Mouse (Mus musculus): Measurements from ENCODE around the gene Eml2. TPM values are rescaled to one million over a fixed set of nuclear protein-coding genes. Genes with fewer than 3 reads are reported as not detected.

Eml2 gene
- polyA plus RNA-seq, 1 experiment from 2014 or later: 8.2 TPM

- H3K36me3 ChIP-seq: no peaks in the 10 kb centered on the region
- H3K9ac ChIP-seq: no peak overlapping the region
- no peak overlapping the region for H3K27ac ChIP-seq (replicated peaks)
- H3K4me1 ChIP-seq (replicated peaks): peaks cover 10% of the 10 kb centered on the region
- 92% methylated on average over 14 of the region's 14 CpGs for WGBS
- ATAC-seq (ENCODE audit: low FRiP score, low read depth): no peak
- no peaks in the 10 kb centered on the region for H3K27me3 ChIP-seq
- no peak overlapping the region for H3K4me2 ChIP-seq
- H3K9me3 ChIP-seq: no peaks in the 10 kb centered on the region
- H3K4me3 ChIP-seq: no peak overlapping the region
Observed at GRCm38 (mm10) chr7:19222875-19223274, 46.7 kb downstream of the Eml2 start.

- H3K9ac ChIP-seq: no peak overlapping the region
- H3K4me1 ChIP-seq (replicated peaks): peaks cover 20% of the 10 kb centered on the region
- no peak overlapping the region for H3K4me2 ChIP-seq
Observed at GRCm38 (mm10) chr7:19224933-19225332, 48.7 kb downstream of the Eml2 start.

GRCm38 (mm10) chr7:19226817-19227797 lies 50.9 kb downstream of the Eml2 start:
- WGBS: 19% methylated on average over 20 of the region's 20 CpGs
- Histone ChIP-seq H3K27me3 (no peaks in the 10 kb centered on the region), H3K27ac (replicated peaks) (peak overlapping the region; percentile 100), H3K9me3 (no peaks in the 10 kb centered on the region), H3K9ac (peak overlapping the region; percentile 48), H3K4me3 (peak overlapping the region; percentile 67), H3K4me1 (replicated peaks) (peaks cover 25% of the 10 kb centered on the region), H3K36me3 (no peaks in the 10 kb centered on the region), H3K4me2 (peak overlapping the region; percentile 89)
- ATAC-seq (ENCODE audit: low FRiP score, low read depth): peak; percentile 20

More at GRCm38 (mm10) chr7:19224933-19225332, 48.7 kb downstream of the Eml2 start:
- H3K9me3 ChIP-seq: no peaks in the 10 kb centered on the region
- no peak for ATAC-seq (ENCODE audit: low FRiP score, low read depth)
- no peaks in the 10 kb centered on the region for H3K27me3 ChIP-seq
- no peak overlapping the region for H3K4me3 ChIP-seq
- H3K36me3 ChIP-seq: no peaks in the 10 kb centered on the region
- no peak overlapping the region for H3K27ac ChIP-seq (replicated peaks)
- WGBS: 89% methylated on average over 4 of the region's 4 CpGs

GRCm38 (mm10) chr7:19227883-19228792 lies 51.9 kb downstream of the Eml2 start, which contains the start of gene Opa3:
Gene Opa3 (plus strand): TSS chr7:19228334.
- H3K9me3 ChIP-seq: no peaks in the 10 kb centered on the region
- H3K4me2 ChIP-seq: peak within 1 kb of the TSS; percentile 89
- peak within 1 kb of the TSS; percentile 80 for H3K9ac ChIP-seq
- WGBS: under 1% methylated on average over 79 of the region's 91 CpGs
- peak; percentile 95 for ATAC-seq (ENCODE audit: low FRiP score, low read depth)
- H3K27me3 ChIP-seq: no peaks in the 10 kb centered on the region
- H3K36me3 ChIP-seq: no peaks in the 10 kb centered on the region
- peaks cover 25% of the 10 kb centered on the region for H3K4me1 ChIP-seq (replicated peaks)
- peak within 1 kb of the TSS; percentile 67 for H3K4me3 ChIP-seq
- peak within 1 kb of the TSS; percentile 100 for H3K27ac ChIP-seq (replicated peaks)

- H3K4me2 ChIP-seq: peak overlapping the region; percentile 89
- 0% methylated on average over 14 of the region's 14 CpGs for WGBS
- ATAC-seq (ENCODE audit: low FRiP score, low read depth): no peak
Observed at GRCm38 (mm10) chr7:19228793-19229148, 52.5 kb downstream of the Eml2 start.

GRCm38 (mm10) chr7:19229404-19229803 lies 53.2 kb downstream of the Eml2 start:
- Histone ChIP-seq H3K9ac (peak overlapping the region; percentile 80), H3K36me3 (no peaks in the 10 kb centered on the region), H3K4me3 (peak overlapping the region; percentile 67), H3K4me2 (peak overlapping the region; percentile 89), H3K9me3 (no peaks in the 10 kb centered on the region), H3K27ac (replicated peaks) (peak overlapping the region; percentile 100), H3K27me3 (no peaks in the 10 kb centered on the region), H3K4me1 (replicated peaks) (peaks cover 25% of the 10 kb centered on the region)
- no peak for ATAC-seq (ENCODE audit: low FRiP score, low read depth)
- 48% methylated on average over 5 of the region's 5 CpGs for WGBS

More at GRCm38 (mm10) chr7:19228793-19229148, 52.5 kb downstream of the Eml2 start:
- Histone ChIP-seq H3K27ac (replicated peaks) (peak overlapping the region; percentile 100), H3K9ac (peak overlapping the region; percentile 80), H3K4me1 (replicated peaks) (peaks cover 25% of the 10 kb centered on the region), H3K27me3 (no peaks in the 10 kb centered on the region), H3K36me3 (no peaks in the 10 kb centered on the region), H3K4me3 (peak overlapping the region; percentile 67), H3K9me3 (no peaks in the 10 kb centered on the region)

- Histone ChIP-seq H3K9ac (no peak overlapping the region), H3K4me2 (peak overlapping the region; percentile 89), H3K27ac (replicated peaks) (no peak overlapping the region), H3K27me3 (no peaks in the 10 kb centered on the region), H3K4me3 (no peak overlapping the region; the same call in 1 of the 2 replicates), H3K36me3 (no peaks in the 10 kb centered on the region), H3K4me1 (replicated peaks) (peaks cover 25% of the 10 kb centered on the region), H3K9me3 (no peaks in the 10 kb centered on the region)
- ATAC-seq (ENCODE audit: low FRiP score, low read depth): no peak
- 96% methylated on average over 2 of the region's 2 CpGs for WGBS
Observed at GRCm38 (mm10) chr7:19230041-19230580, 53.9 kb downstream of the Eml2 start.

- no peak for ATAC-seq (ENCODE audit: low FRiP score, low read depth)
Observed at GRCm38 (mm10) chr7:19230899-19231298, 54.7 kb downstream of the Eml2 start.

GRCm38 (mm10) chr7:19231849-19232248 lies 55.6 kb downstream of the Eml2 start:
- WGBS: 96% methylated on average over 3 of the region's 3 CpGs
- no peak for ATAC-seq (ENCODE audit: low FRiP score, low read depth)

More at GRCm38 (mm10) chr7:19230899-19231298, 54.7 kb downstream of the Eml2 start:
- Histone ChIP-seq H3K27me3 (no peaks in the 10 kb centered on the region), H3K27ac (replicated peaks) (no peak overlapping the region), H3K4me3 (no peak overlapping the region), H3K4me2 (no peak overlapping the region), H3K9me3 (no peaks in the 10 kb centered on the region), H3K9ac (no peak overlapping the region), H3K36me3 (no peaks in the 10 kb centered on the region), H3K4me1 (replicated peaks) (peaks cover 26% of the 10 kb centered on the region)
- WGBS: 98% methylated on average over 5 of the region's 5 CpGs

GRCm38 (mm10) chr7:19234652-19235051 lies 58.4 kb downstream of the Eml2 start:
- peaks cover 17% of the 10 kb centered on the region for H3K4me1 ChIP-seq (replicated peaks)
- H3K36me3 ChIP-seq: no peaks in the 10 kb centered on the region
- 79% methylated on average over 5 of the region's 5 CpGs for WGBS
- 0 out of 2 replicates have a peak, but pooled peaks have one; percentile 8 for ATAC-seq (ENCODE audit: low FRiP score, low read depth)
- H3K4me3 ChIP-seq: no peak overlapping the region
- H3K4me2 ChIP-seq: no peak overlapping the region
- no peaks in the 10 kb centered on the region for H3K9me3 ChIP-seq
- no peak overlapping the region for H3K9ac ChIP-seq
- no peaks in the 10 kb centered on the region for H3K27me3 ChIP-seq
- H3K27ac ChIP-seq (replicated peaks): no peak overlapping the region

More at GRCm38 (mm10) chr7:19231849-19232248, 55.6 kb downstream of the Eml2 start:
- Histone ChIP-seq H3K27ac (replicated peaks) (no peak overlapping the region), H3K4me1 (replicated peaks) (peaks cover 28% of the 10 kb centered on the region), H3K9ac (no peak overlapping the region), H3K4me3 (no peak overlapping the region), H3K9me3 (no peaks in the 10 kb centered on the region), H3K36me3 (no peaks in the 10 kb centered on the region), H3K4me2 (no peak overlapping the region), H3K27me3 (no peaks in the 10 kb centered on the region)

GRCm38 (mm10) chr7:19235092-19235671 lies 59.0 kb downstream of the Eml2 start:
- no peak overlapping the region for H3K4me3 ChIP-seq
- 85% methylated on average over 2 of the region's 2 CpGs for WGBS
- H3K36me3 ChIP-seq: no peaks in the 10 kb centered on the region
- no peak overlapping the region for H3K4me2 ChIP-seq
- ATAC-seq (ENCODE audit: low FRiP score, low read depth): no peak
- no peaks in the 10 kb centered on the region for H3K9me3 ChIP-seq
- no peak overlapping the region for H3K9ac ChIP-seq
- H3K27me3 ChIP-seq: no peaks in the 10 kb centered on the region
- H3K27ac ChIP-seq (replicated peaks): no peak overlapping the region
- peaks cover 15% of the 10 kb centered on the region for H3K4me1 ChIP-seq (replicated peaks)
